Mouse (Mus musculus) lung, adult 2 months (tissue): Measurements from ENCODE around the gene Klk7. TPM values are rescaled to one million over a fixed set of nuclear protein-coding genes. Genes with fewer than 3 reads are reported as not detected.

Source experiments
- DNase-seq: peaks from one replicate; pipeline ENCODE4 v3.0.0; 2022
- H3K4me1 ChIP-seq: fragments of 200-500 bp; 2 replicates; pipeline ENCODE4 v1.6.1; 2011; ENCODE audit warnings: low read length; ENCODE audit not compliant: control insufficient read depth, insufficient read depth
- H3K4me3 ChIP-seq: fragments of 200-500 bp; replicated peaks from 2 replicates; pipeline ENCODE3; 2011; ENCODE audit warnings: low read depth, mild to moderate bottlenecking, control low read depth, low read length; ENCODE audit errors: extremely low read depth
- CTCF ChIP-seq: fragments of 200-500 bp; IDR thresholded peaks from 2 replicates; pipeline ENCODE4 v1.5.1; 2011; ENCODE audit warnings: mild to moderate bottlenecking, low read length, control low read depth; ENCODE audit not compliant: insufficient read depth
- POLR2A ChIP-seq: fragments of 200-500 bp; IDR thresholded peaks from 2 replicates; pipeline ENCODE4 v1.6.1; 2011; ENCODE audit warnings: low read depth, mild to moderate bottlenecking, control low read depth, low read length, borderline replicate concordance; ENCODE audit errors: extremely low read depth
- WGBS: fragments of 180-500 bp; shearing (Covaris S2); methylation state at CpG from one replicate; pipeline ENCODE4 v1.1.7; 2018; 5-methylcytosine and 5-hydroxymethylcytosine counted together
- polyA plus RNA-seq: library from polyadenylated mRNA; depleted of rRNA; stranded (reverse); fragments of >200 nt; gene quantifications from 2 replicates; pipeline ENCODE4 v1.2.3, GENCODE M21; 2012; rRNA removed

Klk7 gene
- 4.6 TPM in 1 of 2 replicates, not detected in the other for polyA plus RNA-seq

- TF ChIP-seq CTCF = no peak
- TF ChIP-seq POLR2A = no peak
- WGBS = 53% methylated on average over 5 of the region's 5 CpGs
- H3K4me1 ChIP-seq = no peaks in the 10 kb centered on the region
- no peak within 1 kb of the TSS for H3K4me3 ChIP-seq
- DNase-seq = no peak
Observed at GRCm38 (mm10) chr7:43810994-43811393, at the start of gene Klk7. TSS of gene Klk7 (plus strand) at chr7:43811294.

DNA sequence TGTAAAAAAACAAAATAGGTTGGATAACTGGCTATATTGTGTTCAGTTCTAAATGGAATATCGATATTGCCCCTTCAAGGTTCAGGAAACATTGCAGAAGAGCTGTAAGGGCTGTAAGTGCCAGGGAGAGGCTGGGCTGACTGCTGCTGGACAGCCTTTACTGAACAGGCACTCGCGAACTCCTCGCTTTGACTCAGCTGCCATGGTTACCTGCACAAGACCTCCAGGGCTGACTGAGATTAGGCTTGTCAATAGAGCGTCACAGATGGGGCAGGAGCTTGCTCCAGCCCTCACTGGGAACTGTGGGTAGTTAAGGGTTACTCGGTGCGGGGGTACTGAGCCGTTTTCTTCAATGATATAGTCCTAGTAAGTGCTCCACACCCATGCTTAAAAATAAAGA, 44.6 kb upstream of the Klk7 start:
- no peak for DNase-seq
- no peaks in the 10 kb centered on the region for H3K4me1 ChIP-seq
- WGBS = 44% methylated on average over 8 of the region's 8 CpGs
- no peak overlapping the region for H3K4me3 ChIP-seq
- TF ChIP-seq POLR2A (no peak), CTCF (no peak)

DNA sequence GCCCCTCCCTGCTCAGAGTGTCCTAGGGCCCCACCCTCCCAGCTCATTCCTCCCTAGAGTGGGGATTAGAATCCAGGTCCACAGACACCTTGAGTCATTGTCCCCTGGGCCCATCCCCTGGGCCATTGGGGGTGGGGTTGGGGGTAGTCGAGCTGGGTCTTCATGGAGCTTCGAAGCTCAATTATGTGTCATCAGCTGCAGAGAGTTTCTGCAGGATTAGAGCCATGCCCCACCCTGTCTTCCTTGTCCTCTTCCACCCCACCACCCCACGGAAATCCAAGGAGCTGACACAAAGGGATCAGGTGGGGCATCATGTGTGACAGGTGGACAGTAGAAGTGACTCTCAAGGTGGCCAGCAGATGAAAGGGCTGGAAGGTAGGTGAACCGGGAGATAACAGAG, 42.5 kb upstream of the Klk7 start, which contains the start of gene Klk12:
TSS of gene Klk12 (plus strand) at position 301 of the 400 bp plus-strand sequence.
- 79% methylated on average over 4 of the region's 4 CpGs for WGBS
- TF ChIP-seq CTCF (no peak), POLR2A (no peak)
- DNase-seq = no peak
- Histone ChIP-seq H3K4me1 (no peaks in the 10 kb centered on the region), H3K4me3 (no peak within 1 kb of the TSS)

GRCm38 (mm10) chr7:43769636-43770035, 41.5 kb upstream of the Klk7 start:
- no peak overlapping the region for H3K4me3 ChIP-seq

GRCm38 (mm10) chr7:43770701-43771100, 40.4 kb upstream of the Klk7 start:
- TF ChIP-seq CTCF (no peak), POLR2A (no peak)
- Histone ChIP-seq H3K4me3 (no peak overlapping the region), H3K4me1 (no peaks in the 10 kb centered on the region)
- peak; percentile 1 for DNase-seq
- WGBS = 92% methylated on average over 10 of the region's 10 CpGs

More at GRCm38 (mm10) chr7:43769636-43770035, 41.5 kb upstream of the Klk7 start:
- TF ChIP-seq POLR2A (no peak), CTCF (no peak)
- 84% methylated on average over 8 of the region's 8 CpGs for WGBS
- DNase-seq = peak; percentile 0
- H3K4me1 ChIP-seq = no peaks in the 10 kb centered on the region

DNA sequence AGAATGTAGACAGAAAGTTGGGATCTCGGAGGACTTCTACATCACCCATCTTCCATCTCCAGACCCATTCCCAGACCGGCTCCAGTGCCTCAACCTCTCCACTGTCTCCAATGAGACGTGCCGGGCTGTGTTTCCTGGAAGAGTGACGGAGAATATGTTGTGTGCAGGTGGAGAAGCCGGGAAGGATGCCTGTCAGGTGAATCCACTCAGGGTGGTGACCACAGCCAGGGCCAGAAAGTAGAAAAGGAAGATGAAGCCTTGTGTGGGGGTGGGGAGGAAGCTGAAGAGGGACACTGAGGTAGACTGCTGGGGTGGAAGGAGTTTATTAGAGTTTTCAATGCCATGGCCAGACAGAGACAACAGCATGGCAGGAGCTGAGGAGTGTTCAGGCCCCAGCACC, 39.2 kb upstream of the Klk7 start:
- WGBS = 94% methylated on average over 6 of the region's 6 CpGs
- H3K4me3 ChIP-seq = no peak overlapping the region
- no peaks in the 10 kb centered on the region for H3K4me1 ChIP-seq
- DNase-seq = no peak
- no peak for TF ChIP-seq CTCF

DNA sequence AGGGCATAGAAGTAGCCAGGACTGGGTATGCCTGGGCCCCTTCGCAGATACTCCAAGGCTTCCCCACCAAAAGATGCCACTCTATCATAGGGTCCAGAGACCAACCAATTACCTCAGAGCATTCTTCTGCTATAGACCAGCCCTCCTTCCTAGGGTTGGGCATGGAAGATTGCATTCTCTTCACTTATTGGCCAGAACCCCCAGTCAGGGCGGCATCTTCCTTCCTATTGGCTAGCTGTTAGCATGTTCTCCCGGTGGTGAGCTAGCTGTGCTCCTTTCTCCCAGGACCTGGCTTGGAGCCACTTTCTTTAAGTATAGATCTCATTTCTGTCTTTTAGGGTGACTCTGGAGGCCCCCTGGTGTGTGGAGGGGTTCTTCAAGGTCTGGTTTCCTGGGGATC, 38.2 kb upstream of the Klk7 start:
- Histone ChIP-seq H3K4me1 (no peaks in the 10 kb centered on the region), H3K4me3 (no peak overlapping the region)
- TF ChIP-seq CTCF = no peak
- no peak for TF ChIP-seq POLR2A
- DNase-seq = peak; percentile 2
- 70% methylated on average over 3 of the region's 3 CpGs for WGBS

DNA sequence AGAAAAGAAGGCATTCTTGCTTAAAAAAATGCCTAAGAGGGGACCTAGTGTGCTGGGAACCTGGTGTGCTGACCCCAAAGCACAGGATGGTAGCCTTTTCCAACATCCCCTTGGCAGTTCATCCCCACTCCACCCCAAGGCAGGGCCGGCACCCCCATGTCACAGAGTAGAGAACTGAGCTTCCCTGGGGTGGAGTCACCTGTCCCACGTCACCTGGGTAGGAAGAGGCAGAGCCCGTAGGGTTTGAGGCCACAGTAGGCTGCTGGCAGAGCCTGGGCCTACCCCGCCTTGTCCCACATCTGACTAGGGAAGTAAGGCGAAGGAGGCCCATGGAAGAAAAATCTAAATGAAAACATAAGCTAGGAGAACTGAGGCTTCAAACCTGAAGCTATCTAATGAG, 36.7 kb upstream of the Klk7 start, which contains the start of gene Klk11:
TSS of gene Klk11 (plus strand) at position 241 of the 400 bp plus-strand sequence.
- 82% methylated on average over 5 of the region's 5 CpGs for WGBS
- Histone ChIP-seq H3K4me1 (no peaks in the 10 kb centered on the region), H3K4me3 (no peak within 1 kb of the TSS)
- TF ChIP-seq CTCF (no peak), POLR2A (no peak)
- DNase-seq = peak; percentile 1

- 73% methylated on average over 6 of the region's 6 CpGs for WGBS
- no peak for TF ChIP-seq CTCF
- TF ChIP-seq POLR2A = no peak
- DNase-seq = peak; percentile 0
- no peak overlapping the region for H3K4me3 ChIP-seq
- no peaks in the 10 kb centered on the region for H3K4me1 ChIP-seq
Observed at GRCm38 (mm10) chr7:43774802-43775201, 36.3 kb upstream of the Klk7 start.

DNA sequence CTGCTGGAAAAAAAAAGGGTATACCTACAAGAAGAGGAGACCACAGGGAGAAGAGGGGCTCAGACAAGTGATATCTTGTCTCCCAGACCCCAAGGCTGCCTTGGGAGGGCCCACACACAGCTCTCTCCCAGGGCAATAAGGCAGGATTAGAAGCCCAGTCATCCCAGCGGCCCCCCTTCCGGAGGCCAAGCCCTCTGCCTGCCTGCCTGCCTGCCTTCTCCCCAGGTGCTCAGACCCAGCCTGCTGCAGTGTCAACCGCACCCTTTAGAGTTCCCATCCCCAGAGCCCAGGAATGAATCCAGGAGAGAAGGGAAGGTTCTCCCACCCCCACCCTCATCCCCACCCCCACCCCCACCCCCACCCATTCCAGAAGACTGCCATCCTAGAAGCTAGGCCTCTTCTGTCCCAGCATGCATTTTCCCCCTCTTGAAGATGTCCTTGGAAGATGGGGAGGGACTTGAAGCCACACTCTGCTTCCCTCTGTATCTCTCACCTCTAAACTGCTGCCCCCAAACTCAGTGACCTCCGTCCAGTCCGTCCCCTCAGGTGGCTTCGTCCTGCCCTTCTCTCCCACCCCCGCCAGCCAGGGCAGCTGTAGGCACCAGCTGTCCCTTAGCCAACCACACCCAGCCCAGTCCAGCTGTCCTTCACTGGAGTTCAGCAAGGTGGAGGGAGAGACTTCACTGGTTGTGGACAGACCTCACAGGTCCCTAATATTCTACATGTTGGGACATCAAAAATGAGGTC, 35.6 kb upstream of the Klk7 start:
- no peak for TF ChIP-seq CTCF
- TF ChIP-seq POLR2A = no peak
- 55% methylated on average over 6 of the region's 7 CpGs for WGBS

More for the DNA sequence above, 35.6 kb upstream of the Klk7 start:
- Histone ChIP-seq H3K4me3 (no peak overlapping the region), H3K4me1 (no peaks in the 10 kb centered on the region)
- peak; percentile 1 for DNase-seq
